Mouse (Mus musculus) ES-E14 (cell line): ENCODE data around the gene Rgl3. TPM values are rescaled to one million over a fixed set of nuclear protein-coding genes. Genes with fewer than 3 reads are reported as not detected.

Experiments used
- DNase-seq: peaks from one replicate; pipeline ENCODE4 v3.0.0-alpha.2; 2013; ENCODE audit warnings: low read depth, low spot score
- H3K27ac ChIP-seq: 2 replicates; pipeline ENCODE4 v1.5.1; 2012; ENCODE audit warnings: low read depth, mild to moderate bottlenecking, low read length, moderate library complexity, mixed read lengths; ENCODE audit not compliant: poor library complexity, insufficient read depth, severe bottlenecking
- H3K36me3 ChIP-seq: 2 replicates; pipeline ENCODE4 v1.6.1; 2012; ENCODE audit warnings: mild to moderate bottlenecking, low read length, moderate library complexity, mixed read lengths; ENCODE audit not compliant: control insufficient read depth, poor library complexity, insufficient read depth, severe bottlenecking
- H3K4me1 ChIP-seq, 2 experiments: fragments of 150-350 bp in 1 of 2; sonication (generic) in 1 of 2; 2 replicates each; pipeline ENCODE4 v1.6.1; 2012; ENCODE audit warnings: low read length in 2 of 2, mild to moderate bottlenecking in 1 of 2, mixed read lengths in 1 of 2; ENCODE audit not compliant: control insufficient read depth in 2 of 2, insufficient read depth in 2 of 2, poor library complexity in 1 of 2
- H3K4me3 ChIP-seq, 2 experiments: fragments of 150-350 bp in 1 of 2; sonication (generic) in 1 of 2; 2 replicates each; pipeline ENCODE4 v1.5.1; 2012; ENCODE audit warnings: low read length in 2 of 2, low read depth in 1 of 2, mild to moderate bottlenecking in 1 of 2, mixed read lengths in 1 of 2; ENCODE audit not compliant: insufficient read depth in 1 of 2, poor library complexity in 1 of 2, severe bottlenecking in 1 of 2
- H3K9ac ChIP-seq: 2 replicates; pipeline ENCODE4 v1.6.1; 2012; ENCODE audit warnings: low read depth, mild to moderate bottlenecking, low read length, mixed read lengths; ENCODE audit not compliant: poor library complexity, insufficient read depth, severe bottlenecking
- H3K9me3 ChIP-seq: fragments of 150-350 bp; sonication (generic); 2 replicates; pipeline ENCODE4 v1.6.1; 2012; ENCODE audit warnings: low read depth, mild to moderate bottlenecking, low read length; ENCODE audit not compliant: control insufficient read depth, insufficient read depth
- CHD2 ChIP-seq: IDR thresholded peaks from 2 replicates; pipeline ENCODE4 v1.6.1; 2014; ENCODE audit warnings: mild to moderate bottlenecking, low read depth, low read length, inconsistent platforms
- HCFC1 ChIP-seq: IDR thresholded peaks from 2 replicates; pipeline ENCODE4 v1.6.1; 2012; ENCODE audit warnings: low read length, inconsistent platforms, borderline replicate concordance; ENCODE audit not compliant: insufficient read depth
- MAFK ChIP-seq: IDR thresholded peaks from 2 replicates; pipeline ENCODE4 v1.6.1; 2014; ENCODE audit warnings: mild to moderate bottlenecking, low read depth, low read length, inconsistent platforms; ENCODE audit not compliant: insufficient read depth
- ZC3H11A ChIP-seq: IDR thresholded peaks from 2 replicates; pipeline ENCODE4 v1.6.1; 2012; ENCODE audit warnings: low read depth, mild to moderate bottlenecking, inconsistent platforms, low read length, borderline replicate concordance
- ZNF384 ChIP-seq: IDR thresholded peaks from 2 replicates; pipeline ENCODE4 v1.6.1; 2012; ENCODE audit warnings: low read depth, low read length, inconsistent platforms
- in situ Hi-C, 2 experiments: fragments of 600-800 bp; cut with MboI; formaldehyde crosslinking; loops; one replicate each; pipeline ENCODE4 v1.15.1; 2025; ENCODE audit warnings: low sequenced_read_pairs in 2 of 2, inconsistent platforms in 1 of 2; ENCODE audit not compliant: unreplicated experiment in 2 of 2
- total RNA-seq: library from RNA; depleted of rRNA; stranded (reverse); fragments of 300-350 nt; gene quantifications from 2 replicates; pipeline ENCODE4 v1.2.3, GENCODE M21; 2012

Gene Rgl3
- total RNA-seq, 1 experiment: 0.27 TPM

GRCm38 (mm10) chr9:21936692-21937570 is 52.3 kb downstream of the Rgl3 start, which contains the start of gene Plppr2:
Gene Plppr2 (plus strand): TSS chr9:21937033.
- in situ Hi-C loops: no loop called here
- no peak for TF ChIP-seq MAFK
- TF ChIP-seq ZNF384: no peak
- no peak for TF ChIP-seq HCFC1
- no peak for TF ChIP-seq ZC3H11A
- no peak for TF ChIP-seq CHD2
- H3K27ac ChIP-seq: no peak within 1 kb of the TSS

GRCm38 (mm10) chr9:21935466-21936131 is 53.6 kb downstream of the Rgl3 start:
- Histone ChIP-seq H3K9ac (no peak overlapping the region), H3K27ac (no peak overlapping the region), H3K36me3 (no peaks in the 10 kb centered on the region; the same call in 1 of the 2 replicates), H3K4me1 (peaks cover 2 to 12% of the 10 kb centered on the region in 2 experiments; a peak in 2 of 4 replicates), H3K4me3 (no peak overlapping the region), H3K9me3 (no peaks in the 10 kb centered on the region)
- no peak for TF ChIP-seq ZC3H11A
- no peak for DNase-seq
- in situ Hi-C loops: no loop called here

More at GRCm38 (mm10) chr9:21936692-21937570, 52.3 kb downstream of the Rgl3 start, which contains the start of gene Plppr2:
- peak within 1 kb of the TSS; percentile 84 to 92 for H3K4me3 ChIP-seq
- DNase-seq: peak; percentile 97
- H3K4me1 ChIP-seq: peaks cover 2 to 12% of the 10 kb centered on the region in 2 experiments; a peak in 2 of 4 replicates
- no peaks in the 10 kb centered on the region for H3K9me3 ChIP-seq
- H3K36me3 ChIP-seq: no peaks in the 10 kb centered on the region; the same call in 1 of the 2 replicates
- H3K9ac ChIP-seq: peak within 1 kb of the TSS; percentile 81

- no peak for TF ChIP-seq MAFK
- TF ChIP-seq ZC3H11A: no peak
- TF ChIP-seq CHD2: no peak
- no peak for TF ChIP-seq HCFC1
- TF ChIP-seq ZNF384: no peak
Measured at GRCm38 (mm10) chr9:21934021-21934420, 55.2 kb downstream of the Rgl3 start.

GRCm38 (mm10) chr9:21932445-21933137 is 56.7 kb downstream of the Rgl3 start:
- no peak for TF ChIP-seq MAFK
- TF ChIP-seq ZNF384: no peak
- no peak for TF ChIP-seq CHD2
- no peak for TF ChIP-seq HCFC1
- no peak for TF ChIP-seq ZC3H11A
- no peak overlapping the region for H3K27ac ChIP-seq
- peaks cover 2 to 12% of the 10 kb centered on the region in 2 experiments; a peak in 2 of 4 replicates for H3K4me1 ChIP-seq
- no peak for DNase-seq
- no peaks in the 10 kb centered on the region for H3K9me3 ChIP-seq
- H3K9ac ChIP-seq: no peak overlapping the region
- in situ Hi-C loops: no loop called here
- H3K4me3 ChIP-seq: peak overlapping the region in 1 of 2 experiments; percentile 38; a peak in 1 of 4 replicates
- H3K36me3 ChIP-seq: no peaks in the 10 kb centered on the region; the same call in 1 of the 2 replicates

More at GRCm38 (mm10) chr9:21934021-21934420, 55.2 kb downstream of the Rgl3 start:
- no peaks in the 10 kb centered on the region for H3K9me3 ChIP-seq
- in situ Hi-C loops: no loop called here
- no peak overlapping the region for H3K9ac ChIP-seq
- no peak overlapping the region for H3K27ac ChIP-seq
- DNase-seq: no peak
- peaks cover 2 to 12% of the 10 kb centered on the region in 2 experiments; a peak in 2 of 4 replicates for H3K4me1 ChIP-seq
- H3K4me3 ChIP-seq: no peak overlapping the region
- H3K36me3 ChIP-seq: no peaks in the 10 kb centered on the region; the same call in 1 of the 2 replicates
